Mouse (Mus musculus): ENCODE measurements around the gene Ncf4. TPM values are rescaled to one million over a fixed set of nuclear protein-coding genes. Genes with fewer than 3 reads are reported as not detected.

The Ncf4 gene
- total RNA-seq, 2 experiments from 2014 or later, result 0.91 to 1.2 TPM

- intact Hi-C loops (cut with DNase I), result no loop called here
- DNase-seq, result no peak
Observed at GRCm38 (mm10) chr15:78303665-78304233, 59.1 kb downstream of the Ncf4 start.

GRCm38 (mm10) chr15:78305341-78305933 is 60.8 kb downstream of the Ncf4 start, which contains the start of gene Csf2rb2:
Csf2rb2 (minus strand) TSS chr15:78305721.
- no peak for DNase-seq
- intact Hi-C loops (cut with DNase I), result no loop called here

GRCm38 (mm10) chr15:78309865-78310264 is 65.3 kb downstream of the Ncf4 start:
- intact Hi-C loops (cut with DNase I), result no loop called here

GRCm38 (mm10) chr15:78310971-78311370 is 66.4 kb downstream of the Ncf4 start:
- DNase-seq, result no peak
- intact Hi-C loops (cut with DNase I), result no loop called here

More at GRCm38 (mm10) chr15:78309865-78310264, 65.3 kb downstream of the Ncf4 start:
- no peak for DNase-seq

Small RNAs within 50 kb of the gene (microRNA-seq; reads per million reads assigned to microRNA genes)
- 0 reads per million in 2 experiments for gene Mir7676-1

Other genes with a start within 250 kb of the Ncf4 start
- not detected for gene Cacng2, start 124.8 kb upstream of the Ncf4 start, total RNA-seq (2021)
- 10 to 100 TPM; 18.0 to 27.2 TPM for gene Ift27, start 70.7 kb upstream of the Ncf4 start, total RNA-seq (2021)
- gene Pvalb, start 38.4 kb upstream of the Ncf4 start, total RNA-seq (2021), result over 10,000 TPM; 16,417 to 20,637 TPM
- under 1 TPM; 0.31 to 0.44 TPM for gene Csf2rb2, start 60.9 kb downstream of the Ncf4 start, total RNA-seq (2021)
- gene Csf2rb, start 81.0 kb downstream of the Ncf4 start, total RNA-seq (2021), result 1 to 10 TPM in 1 of 2 experiments, under 1 TPM in 1; 0.69 to 1.2 TPM
- not detected for gene Tex33, start 151.1 kb downstream of the Ncf4 start, total RNA-seq (2021)
- 10 to 100 TPM; 22.1 to 24.1 TPM for gene Tst, start 161.1 kb downstream of the Ncf4 start, total RNA-seq (2021)
- gene Mpst, start 161.6 kb downstream of the Ncf4 start, total RNA-seq (2021), result 10 to 100 TPM; 55.3 to 59.5 TPM
- gene Kctd17, start 183.8 kb downstream of the Ncf4 start, total RNA-seq (2021), result 10 to 100 TPM; 14.2 to 15.9 TPM
- gene Tmprss6, start 223.8 kb downstream of the Ncf4 start, total RNA-seq (2021), result not detected

Data from gastrocnemius, postnatal 36 days (tissue).